Mouse (Mus musculus) hindbrain, embryonic 10.5 days (tissue): ENCODE results near the gene Neu4. TPM values are rescaled to one million over a fixed set of nuclear protein-coding genes. Genes with fewer than 3 reads are reported as not detected.
"Not testable (repeated sequence)": the region's sequence is repeated elsewhere in the genome, so short reads cannot be mapped to it uniquely, and the experiment has no call there.

ENCODE experiments used
- DNase-seq: peaks from one replicate; pipeline ENCODE4 v3.0.0-alpha.2; 2017; ENCODE audit warnings: low spot score
- H3K27ac ChIP-seq: fragments of 300-500 bp; sonication (generic); 2 replicates; pipeline ENCODE4 v1.5.1; 2016; ENCODE audit warnings: mild to moderate bottlenecking, moderate library complexity
- H3K27me3 ChIP-seq: fragments of 300-500 bp; sonication (generic); 2 replicates; pipeline ENCODE4 v1.6.1; 2016; ENCODE audit warnings: mild to moderate bottlenecking; ENCODE audit not compliant: poor library complexity, insufficient read depth, severe bottlenecking
- H3K36me3 ChIP-seq: fragments of 300-500 bp; sonication (generic); 2 replicates; pipeline ENCODE4 v1.6.1; 2016; ENCODE audit warnings: mild to moderate bottlenecking, moderate library complexity
- H3K4me1 ChIP-seq: fragments of 300-500 bp; sonication (generic); replicated peaks from 2 replicates; pipeline ENCODE4 v1.6.1; 2016; ENCODE audit warnings: mild to moderate bottlenecking
- H3K4me3 ChIP-seq: fragments of 300-500 bp; sonication (generic); 2 replicates; pipeline ENCODE4 v1.5.1; 2016; ENCODE audit warnings: mild to moderate bottlenecking, moderate library complexity
- H3K9me3 ChIP-seq: fragments of 300-500 bp; sonication (generic); 2 replicates; pipeline ENCODE4 v1.6.1; 2016; ENCODE audit warnings: mild to moderate bottlenecking, moderate library complexity
- WGBS: fragments of 180-500 bp; shearing (Covaris S2); methylation state at CpG from one replicate; pipeline ENCODE4 v1.1.7; 2016; 5-methylcytosine and 5-hydroxymethylcytosine counted together
- polyA plus RNA-seq: library from polyadenylated mRNA; unstranded; fragments of >200 nt; fragmentation: Nextera tagmentation; extraction: Ambion mirVana; gene quantifications from 2 replicates; pipeline ENCODE4 v1.2.1, GENCODE M21; 2016

The Neu4 gene
- polyA plus RNA-seq, 1 experiment from 2014 or later: not detected

DNA sequence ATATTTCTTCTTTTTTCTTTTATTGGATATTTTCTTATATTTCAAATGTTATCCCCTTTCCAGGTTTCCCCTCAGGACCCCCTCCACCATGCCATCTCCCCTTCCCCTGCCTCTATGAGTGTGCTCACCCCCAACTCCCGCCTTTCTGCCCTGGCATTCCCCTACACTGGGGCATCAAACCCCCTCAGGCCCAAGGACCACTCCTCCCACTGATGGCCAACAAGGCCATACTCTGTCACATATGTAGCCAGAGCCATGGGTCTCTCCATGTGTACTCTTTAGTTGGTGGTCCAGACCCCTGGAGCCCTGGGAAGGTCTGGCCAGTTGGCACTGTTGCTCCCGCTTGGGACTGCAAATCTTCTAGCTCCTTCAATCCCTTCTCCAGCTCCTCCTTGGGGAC is 37.1 kb downstream of the Neu4 start:
- H3K4me3 ChIP-seq: no peak overlapping the region

DNA sequence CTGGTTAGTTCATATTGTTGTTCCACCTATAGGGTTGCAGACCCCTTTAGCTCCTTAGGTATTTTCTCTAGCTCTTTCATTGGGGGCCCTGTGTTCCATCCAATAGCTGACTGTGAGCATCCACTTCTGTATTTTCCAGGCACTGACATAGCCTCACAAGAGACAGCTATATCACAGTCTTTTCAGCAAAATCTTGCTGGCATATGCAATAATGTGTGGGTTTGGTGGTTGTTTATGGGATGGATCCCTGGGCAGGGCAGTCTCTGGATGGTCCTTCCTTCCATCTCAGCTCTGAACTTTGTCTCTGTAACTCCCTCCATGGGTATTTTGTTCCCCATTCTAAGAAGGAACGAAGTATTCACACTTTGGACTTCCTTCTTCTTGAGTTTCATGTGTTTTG is 38.0 kb downstream of the Neu4 start:
- not testable (repeated sequence) for H3K27me3 ChIP-seq, H3K4me1 ChIP-seq, H3K36me3 ChIP-seq, H3K4me3 ChIP-seq, H3K9me3 ChIP-seq, H3K27ac ChIP-seq, DNase-seq
- 81% methylated on average over 1 of the region's 1 CpGs for WGBS

More for the DNA sequence above, 37.1 kb downstream of the Neu4 start:
- no peaks in the 10 kb centered on the region for H3K36me3 ChIP-seq
- WGBS: 93% methylated on average over 2 of the region's 2 CpGs
- 0 out of 2 replicates have a peak, but pooled peaks cover 1% of the 10 kb centered on the region for H3K4me1 ChIP-seq
- H3K27ac ChIP-seq: no peak overlapping the region
- DNase-seq: no peak
- H3K27me3 ChIP-seq: no peaks in the 10 kb centered on the region
- no peaks in the 10 kb centered on the region for H3K9me3 ChIP-seq

DNA sequence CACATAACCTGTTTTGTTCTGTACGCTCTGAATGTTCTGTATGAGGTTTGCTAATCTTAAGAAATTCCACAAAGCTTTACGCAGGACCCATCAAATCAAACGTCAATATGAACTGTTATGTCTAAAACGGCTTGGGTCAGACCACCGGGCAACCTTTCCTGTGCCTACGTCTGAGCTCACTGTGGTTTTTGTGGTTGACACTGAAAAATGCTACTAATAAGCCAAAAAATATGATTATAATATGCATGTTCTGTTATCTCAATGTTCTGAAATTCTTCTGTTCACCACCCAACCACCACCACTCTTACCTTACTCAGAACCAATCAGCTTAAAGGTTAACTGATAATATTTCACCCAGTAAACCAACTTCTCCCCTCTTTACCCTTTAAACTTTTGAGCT is 54.5 kb downstream of the Neu4 start:
- Histone ChIP-seq H3K36me3 (no peaks in the 10 kb centered on the region), H3K4me3 (no peak overlapping the region), H3K9me3 (no peaks in the 10 kb centered on the region), H3K27ac (no peak overlapping the region), H3K27me3 (peaks cover 1% of the 10 kb centered on the region; the same call in 1 of the 2 replicates), H3K4me1 (no peaks in the 10 kb centered on the region)
- no peak for DNase-seq
- 91% methylated on average over 6 of the region's 6 CpGs for WGBS

DNA sequence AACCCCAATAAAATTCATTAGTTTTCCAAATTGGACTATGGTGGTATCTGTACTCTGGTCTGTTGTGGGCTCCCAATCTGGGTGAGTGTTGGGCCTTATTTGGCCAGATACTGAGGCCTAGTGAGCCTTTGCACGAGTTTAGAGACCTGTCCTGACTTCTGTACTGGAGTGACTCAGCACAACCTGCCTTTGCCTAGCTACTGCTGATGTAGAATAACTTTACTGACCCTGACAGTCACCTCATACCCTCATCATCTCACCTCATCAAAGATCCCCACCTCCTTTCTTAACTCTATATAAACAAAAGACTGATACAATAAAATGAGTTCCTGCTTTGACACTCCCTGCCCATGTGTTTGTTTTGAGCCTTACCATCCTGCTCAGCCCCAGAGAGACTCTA is 56.5 kb downstream of the Neu4 start:
- no peak overlapping the region for H3K27ac ChIP-seq
- H3K4me1 ChIP-seq: no peaks in the 10 kb centered on the region
- DNase-seq: no peak
- H3K27me3 ChIP-seq: peaks cover 10% of the 10 kb centered on the region; the same call in 1 of the 2 replicates
- no peaks in the 10 kb centered on the region for H3K9me3 ChIP-seq
- 35% methylated on average over 1 of the region's 1 CpGs for WGBS
- no peaks in the 10 kb centered on the region for H3K36me3 ChIP-seq
- H3K4me3 ChIP-seq: no peak overlapping the region

Other genes with a start within 250 kb of the Neu4 start
- gene Dtymk, start 218.5 kb upstream of the Neu4 start, polyA plus RNA-seq: 228 and 263 TPM in 2 replicates
- 17.4 and 24.4 TPM in 2 replicates for gene Ing5, start 216.5 kb upstream of the Neu4 start, polyA plus RNA-seq
- 16.1 and 16.4 TPM in 2 replicates for gene D2hgdh, start 195.5 kb upstream of the Neu4 start, polyA plus RNA-seq
- gene Gal3st2, start 159.1 kb upstream of the Neu4 start, polyA plus RNA-seq: not detected in 2 replicates
- not detected in 2 replicates for gene Gal3st2b, start 102.1 kb upstream of the Neu4 start, polyA plus RNA-seq
- gene Gal3st2c, start 29.9 kb upstream of the Neu4 start, polyA plus RNA-seq: not detected in 2 replicates
- gene Pdcd1, start 32.1 kb downstream of the Neu4 start, polyA plus RNA-seq: 0.08 TPM in 1 of 2 replicates, not detected in the other